Mouse (Mus musculus) embryonic facial prominence, embryonic 12.5 days (tissue): ENCODE results near the gene Rapgef4. TPM values are rescaled to one million over a fixed set of nuclear protein-coding genes. Genes with fewer than 3 reads are reported as not detected.

ENCODE experiments used
- ATAC-seq: fragments of 200-750 bp; cut with Nextera tagmentation; 2 replicates; pipeline ENCODE4 v1.8.0; 2017; ENCODE audit not compliant: insufficient number of reproducible peaks, insufficient read depth, low FRiP score, low TSS enrichment
- H3K27ac ChIP-seq: fragments of 300-500 bp; sonication (generic); 2 replicates; pipeline ENCODE4 v1.5.1; 2016; ENCODE audit warnings: mild to moderate bottlenecking
- H3K27me3 ChIP-seq: fragments of 300-500 bp; sonication (generic); 2 replicates; pipeline ENCODE4 v1.6.1; 2016; ENCODE audit warnings: mild to moderate bottlenecking, moderate library complexity
- H3K36me3 ChIP-seq: fragments of 300-500 bp; sonication (generic); 2 replicates; pipeline ENCODE4 v1.6.1; 2016; ENCODE audit warnings: mild to moderate bottlenecking
- H3K4me1 ChIP-seq: fragments of 300-500 bp; sonication (generic); 2 replicates; pipeline ENCODE4 v1.6.1; 2016
- H3K4me2 ChIP-seq: fragments of 300-500 bp; sonication (generic); replicated peaks from 2 replicates; pipeline ENCODE4 v1.6.1; 2016; ENCODE audit warnings: mild to moderate bottlenecking, moderate library complexity
- H3K4me3 ChIP-seq: fragments of 300-500 bp; sonication (generic); 2 replicates; pipeline ENCODE4 v1.5.1; 2016; ENCODE audit warnings: mild to moderate bottlenecking
- H3K9ac ChIP-seq: fragments of 300-500 bp; sonication (generic); 2 replicates; pipeline ENCODE4 v1.6.1; 2016; ENCODE audit warnings: mild to moderate bottlenecking, moderate library complexity
- H3K9me3 ChIP-seq: fragments of 300-500 bp; sonication (generic); 2 replicates; pipeline ENCODE4 v1.6.1; 2016; ENCODE audit warnings: mild to moderate bottlenecking, moderate library complexity
- WGBS: fragments of 180-500 bp; shearing (Covaris S2); methylation state at CpG from one replicate; pipeline ENCODE4 v1.1.7; 2016; 5-methylcytosine and 5-hydroxymethylcytosine counted together
- polyA plus RNA-seq: library from polyadenylated mRNA; unstranded; fragments of >200 nt; fragmentation: Nextera tagmentation; extraction: Ambion mirVana; gene quantifications from 2 replicates; pipeline ENCODE4 v1.2.1, GENCODE M21; 2016

Gene Rapgef4
- polyA plus RNA-seq, 1 experiment from 2014 or later, result 3.1 TPM

DNA sequence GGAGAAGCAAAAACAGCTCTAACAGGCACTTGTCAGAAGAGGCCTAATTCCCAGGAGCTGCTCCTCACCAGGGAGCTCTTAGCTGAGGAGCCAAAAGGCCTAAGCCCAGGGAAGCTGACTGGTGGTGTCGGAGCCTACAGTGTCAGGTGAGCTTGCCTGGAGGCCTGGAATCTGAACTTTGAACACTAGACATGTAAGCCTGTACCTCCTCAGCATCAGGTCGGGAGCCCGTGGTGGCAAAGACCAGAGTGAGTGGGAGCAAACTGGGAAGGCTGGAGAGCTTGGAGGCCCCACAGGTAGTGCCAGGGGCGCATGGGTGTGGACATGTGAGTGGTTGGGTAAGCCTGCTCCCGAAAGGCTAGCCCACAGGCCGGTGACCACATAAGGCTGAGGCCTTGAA is 266.8 kb downstream of the Rapgef4 start:
- 83% methylated on average over 6 of the region's 6 CpGs for WGBS
- ATAC-seq, result no peak
- Histone ChIP-seq H3K27me3 (no peaks in the 10 kb centered on the region), H3K4me2 (no peak overlapping the region), H3K9me3 (no peaks in the 10 kb centered on the region), H3K4me3 (no peak overlapping the region), H3K27ac (no peak overlapping the region), H3K9ac (no peak overlapping the region), H3K4me1 (no peaks in the 10 kb centered on the region), H3K36me3 (no peaks in the 10 kb centered on the region)

DNA sequence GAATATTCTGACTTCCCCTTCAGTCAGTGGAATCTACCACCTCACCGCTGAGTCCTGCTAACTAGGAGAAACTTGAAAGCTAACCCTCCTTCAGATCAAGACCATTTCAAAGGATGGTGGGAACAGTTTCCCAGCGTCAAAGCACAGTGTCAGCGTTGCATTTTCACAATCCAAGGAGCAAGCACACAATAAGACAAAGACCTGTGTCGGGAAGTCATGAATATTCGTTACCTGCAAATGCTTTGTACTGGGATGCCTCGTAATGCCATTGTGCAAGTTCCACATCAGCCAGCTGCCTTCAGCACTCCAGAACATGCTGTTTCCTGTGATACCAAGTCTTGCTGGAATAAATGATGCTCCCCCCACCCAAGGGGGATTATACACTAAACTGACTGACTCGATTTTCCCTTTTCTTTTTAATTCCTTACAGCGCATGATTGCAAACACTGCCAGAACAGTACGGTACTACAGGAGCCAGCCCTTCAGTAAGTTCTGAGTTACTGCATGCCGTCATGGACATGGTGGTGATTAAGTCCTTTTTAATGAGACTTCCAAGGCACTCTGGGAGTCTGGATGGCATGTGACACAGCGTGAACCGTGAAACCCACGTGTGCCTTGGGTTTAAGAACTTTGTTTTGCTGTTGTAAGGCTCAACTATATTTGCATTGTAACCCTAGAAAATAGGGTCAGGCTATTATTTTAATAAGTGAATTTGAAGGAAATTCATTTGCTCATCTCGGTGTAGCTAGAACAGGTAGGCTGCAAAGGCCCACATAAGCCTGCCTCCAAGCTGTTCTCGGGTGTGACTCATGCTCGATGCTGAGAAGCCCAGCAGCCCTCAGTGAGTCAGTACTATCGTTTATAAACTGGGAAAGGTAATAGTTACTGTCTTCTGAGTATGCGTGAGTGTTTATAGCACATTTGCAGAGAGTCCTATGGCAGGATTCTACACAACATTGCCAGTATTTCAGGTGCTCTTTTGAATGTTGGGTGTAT is 271.8 kb downstream of the Rapgef4 start:
- H3K4me2 ChIP-seq, result no peak overlapping the region
- H3K9me3 ChIP-seq, result no peaks in the 10 kb centered on the region
- 63% methylated on average over 18 of the region's 18 CpGs for WGBS
- H3K27me3 ChIP-seq, result no peaks in the 10 kb centered on the region
- no peak overlapping the region for H3K4me3 ChIP-seq
- no peak for ATAC-seq
- H3K4me1 ChIP-seq, result 0 out of 2 replicates have a peak, but pooled peaks cover 7% of the 10 kb centered on the region
- H3K36me3 ChIP-seq, result no peaks in the 10 kb centered on the region
- H3K9ac ChIP-seq, result no peak overlapping the region
- H3K27ac ChIP-seq, result no peak overlapping the region

DNA sequence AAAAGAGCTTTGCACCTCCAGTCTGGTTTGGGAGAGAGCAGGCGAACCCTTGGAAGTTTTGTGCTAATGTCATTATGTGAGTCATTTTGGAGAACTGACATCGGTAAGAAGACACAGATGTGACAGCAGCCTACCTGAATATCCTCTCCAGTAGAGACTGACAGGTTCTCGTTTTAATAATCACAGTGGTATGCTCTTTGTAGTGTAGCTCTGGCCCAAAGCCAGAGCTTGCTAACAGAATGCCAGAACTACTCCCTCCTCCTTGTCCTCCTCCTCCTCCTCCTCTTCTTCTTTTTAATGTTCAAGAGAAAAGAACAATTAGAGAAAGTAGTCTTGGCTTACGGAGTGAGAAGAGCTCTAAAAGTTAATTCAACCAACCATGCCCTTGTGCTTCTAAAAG is 272.8 kb downstream of the Rapgef4 start:
- H3K4me2 ChIP-seq, result no peak overlapping the region

DNA sequence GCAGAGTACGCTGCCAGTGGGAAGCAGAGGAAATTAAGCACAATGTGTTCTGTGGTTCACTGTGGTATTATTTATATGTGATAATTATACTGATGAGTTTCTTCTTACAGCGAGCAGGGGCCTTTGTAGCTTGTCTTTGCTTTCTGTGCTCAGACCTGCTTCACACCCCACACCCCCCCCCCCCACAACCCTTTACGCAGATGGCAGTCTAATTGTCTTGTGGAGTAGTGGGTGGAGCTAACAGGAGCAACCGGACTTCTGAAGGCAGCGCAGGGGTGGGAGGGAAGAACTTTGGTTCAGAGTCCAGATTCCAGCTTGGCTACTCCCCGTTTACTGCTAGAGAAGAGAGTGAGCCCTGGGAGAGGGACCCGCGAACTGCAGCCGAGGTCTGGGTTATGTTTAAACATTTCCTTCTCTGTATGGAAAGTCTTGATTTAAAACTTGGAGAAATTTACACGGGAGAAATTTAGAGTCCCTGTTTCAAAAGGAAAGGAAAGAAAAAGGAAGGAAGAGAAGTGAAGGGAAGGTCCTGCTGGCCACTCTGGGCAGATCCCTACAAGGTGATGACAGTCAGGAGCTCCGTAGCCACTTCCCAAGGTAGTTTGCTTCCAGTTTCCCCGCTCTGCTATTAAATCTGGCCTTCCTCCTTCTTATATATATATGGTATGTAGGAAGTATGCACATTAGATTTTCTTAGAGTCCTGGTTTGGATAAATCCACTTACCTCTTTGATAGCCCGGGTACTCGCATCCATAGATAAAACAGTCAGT is 274.0 kb downstream of the Rapgef4 start:
- peak overlapping the region; percentile 26; the same call in 1 of the 2 replicates for H3K27ac ChIP-seq
- peak overlapping the region; percentile 37 for H3K4me2 ChIP-seq
- no peaks in the 10 kb centered on the region for H3K36me3 ChIP-seq
- no peak overlapping the region for H3K4me3 ChIP-seq
- H3K4me1 ChIP-seq, result 0 out of 2 replicates have a peak, but pooled peaks cover 8% of the 10 kb centered on the region
- no peak overlapping the region for H3K9ac ChIP-seq
- 33% methylated on average over 14 of the region's 14 CpGs for WGBS
- ATAC-seq, result 0 out of 2 replicates have a peak, but pooled peaks have one; percentile 60
- no peaks in the 10 kb centered on the region for H3K27me3 ChIP-seq
- H3K9me3 ChIP-seq, result no peaks in the 10 kb centered on the region

More for the DNA sequence above, 272.8 kb downstream of the Rapgef4 start:
- Histone ChIP-seq H3K4me1 (0 out of 2 replicates have a peak, but pooled peaks cover 7% of the 10 kb centered on the region), H3K36me3 (no peaks in the 10 kb centered on the region), H3K27ac (no peak overlapping the region), H3K4me3 (no peak overlapping the region), H3K9me3 (no peaks in the 10 kb centered on the region), H3K27me3 (no peaks in the 10 kb centered on the region), H3K9ac (no peak overlapping the region)
- ATAC-seq, result no peak
- 59% methylated on average over 4 of the region's 4 CpGs for WGBS

DNA sequence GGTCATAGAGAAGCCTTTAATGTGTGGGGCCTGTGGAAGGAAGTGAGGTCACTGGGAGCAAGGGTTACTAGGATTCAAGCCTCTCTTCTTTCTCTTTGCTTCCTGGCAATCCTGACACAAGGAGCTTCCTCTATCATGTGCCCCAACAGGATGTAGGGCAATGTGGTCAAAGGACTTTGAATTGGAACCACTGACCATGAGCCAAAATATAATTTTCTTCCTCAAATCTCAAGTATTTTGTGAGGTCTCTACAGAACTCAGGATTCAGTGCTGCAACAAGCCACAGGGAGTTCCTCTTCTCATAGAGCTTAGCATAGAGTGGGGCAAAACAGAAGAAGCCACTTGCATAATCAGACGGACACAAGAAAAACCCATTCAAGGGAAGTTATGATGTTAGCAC is 279.7 kb downstream of the Rapgef4 start:
- WGBS, result 89% methylated on average over 1 of the region's 1 CpGs
- no peak overlapping the region for H3K4me2 ChIP-seq
- H3K9ac ChIP-seq, result no peak overlapping the region

DNA sequence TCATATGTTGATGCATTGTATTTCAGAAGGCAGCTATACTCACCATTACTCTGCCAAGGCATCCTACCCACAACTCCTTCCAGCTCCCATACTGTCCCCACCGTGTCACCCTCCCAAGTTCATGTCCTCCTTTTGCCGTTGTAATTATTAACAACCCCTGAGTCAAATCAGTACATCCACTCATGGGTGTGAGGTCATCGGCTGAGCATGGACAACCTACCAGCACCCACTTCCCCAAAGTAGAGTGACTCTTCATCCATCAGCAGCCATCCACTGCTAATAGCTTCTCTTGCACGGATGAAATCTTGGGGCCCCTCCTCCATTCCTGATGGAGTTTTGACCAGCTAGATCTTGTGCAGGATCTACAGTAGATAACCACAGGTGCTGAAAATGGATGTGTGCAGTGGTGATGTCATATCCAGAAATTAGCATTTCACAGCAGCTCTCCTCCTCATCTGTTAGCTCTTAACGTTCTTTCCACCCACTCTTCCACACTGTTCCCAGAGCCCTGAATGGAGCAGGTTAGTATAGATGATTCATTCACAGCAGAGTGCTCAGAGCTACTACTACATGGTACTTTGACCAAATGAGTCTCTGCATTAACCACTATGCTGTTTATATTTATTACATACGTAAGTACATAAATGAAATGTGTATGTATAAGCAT is 281.9 kb downstream of the Rapgef4 start:
- WGBS, result 89% methylated on average over 6 of the region's 6 CpGs
- Histone ChIP-seq H3K4me1 (0 out of 2 replicates have a peak, but pooled peaks cover 6% of the 10 kb centered on the region), H3K27ac (no peak overlapping the region), H3K4me3 (no peak overlapping the region), H3K9ac (no peak overlapping the region), H3K9me3 (no peaks in the 10 kb centered on the region), H3K27me3 (no peaks in the 10 kb centered on the region), H3K36me3 (no peaks in the 10 kb centered on the region), H3K4me2 (no peak overlapping the region)
- ATAC-seq, result no peak

More for the DNA sequence above, 279.7 kb downstream of the Rapgef4 start:
- Histone ChIP-seq H3K27me3 (no peaks in the 10 kb centered on the region), H3K9me3 (no peaks in the 10 kb centered on the region), H3K4me3 (no peak overlapping the region), H3K27ac (no peak overlapping the region), H3K36me3 (no peaks in the 10 kb centered on the region), H3K4me1 (0 out of 2 replicates have a peak, but pooled peaks cover 6% of the 10 kb centered on the region)
- no peak for ATAC-seq

DNA sequence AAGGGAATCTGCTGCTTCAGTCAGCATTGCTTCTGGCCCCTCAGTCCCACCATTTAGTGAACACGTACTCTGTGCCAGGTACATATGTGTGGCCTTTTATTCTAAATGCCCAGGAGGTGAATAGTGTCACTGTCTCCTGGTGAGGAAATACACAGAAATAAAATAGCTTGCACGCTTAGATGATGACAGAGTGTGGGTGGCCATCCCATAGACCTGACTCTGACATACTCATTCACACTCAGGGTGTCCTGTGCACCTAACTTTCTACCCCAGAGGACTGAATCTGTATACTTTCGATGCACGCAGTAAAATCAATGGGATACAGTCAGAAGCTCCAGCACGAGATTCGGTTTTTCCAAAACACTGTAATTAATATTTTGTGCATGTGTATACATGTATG is 286.4 kb downstream of the Rapgef4 start:
- Histone ChIP-seq H3K4me3 (no peak overlapping the region), H3K4me2 (no peak overlapping the region), H3K27ac (no peak overlapping the region), H3K36me3 (no peaks in the 10 kb centered on the region), H3K27me3 (no peaks in the 10 kb centered on the region), H3K9me3 (no peaks in the 10 kb centered on the region), H3K4me1 (no peaks in the 10 kb centered on the region), H3K9ac (no peak overlapping the region)
- no peak for ATAC-seq
- WGBS, result 86% methylated on average over 6 of the region's 6 CpGs

DNA sequence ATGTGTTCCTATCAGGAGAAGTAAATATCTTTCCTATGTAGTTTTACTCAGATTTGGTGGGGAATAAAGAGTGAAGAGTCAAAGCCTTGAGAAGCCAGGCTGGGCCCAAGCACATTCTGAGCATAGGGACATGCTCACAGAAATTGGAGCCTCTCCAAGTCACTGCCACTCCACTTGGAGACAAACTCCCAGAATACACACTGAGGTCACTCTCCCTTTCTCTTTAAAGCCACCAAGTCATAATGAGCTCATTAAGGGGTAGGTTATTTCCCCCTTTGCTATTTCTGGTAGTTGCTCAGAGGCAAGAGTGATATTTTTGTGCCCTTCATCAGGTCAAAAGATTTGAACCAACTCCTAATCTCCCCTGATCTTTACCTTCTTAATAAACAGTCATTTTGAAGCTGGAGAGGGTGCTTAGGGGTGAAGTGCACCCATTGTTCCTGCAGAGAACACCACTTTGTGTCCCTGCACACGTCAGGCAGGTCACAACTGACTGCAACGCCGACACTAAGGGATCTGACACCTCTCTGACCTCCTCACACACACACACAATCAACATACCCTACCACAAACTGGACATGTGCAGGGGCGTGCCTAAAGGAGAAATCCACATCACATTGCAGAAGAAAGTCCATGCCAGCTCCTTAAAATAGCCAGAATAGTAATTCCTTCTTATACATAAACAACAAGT is 288.8 kb downstream of the Rapgef4 start:
- 75% methylated on average over 4 of the region's 4 CpGs for WGBS
- Histone ChIP-seq H3K27ac (no peak overlapping the region), H3K9ac (no peak overlapping the region), H3K4me2 (no peak overlapping the region), H3K27me3 (no peaks in the 10 kb centered on the region), H3K4me3 (no peak overlapping the region), H3K4me1 (no peaks in the 10 kb centered on the region), H3K9me3 (no peaks in the 10 kb centered on the region), H3K36me3 (no peaks in the 10 kb centered on the region)
- no peak for ATAC-seq

DNA sequence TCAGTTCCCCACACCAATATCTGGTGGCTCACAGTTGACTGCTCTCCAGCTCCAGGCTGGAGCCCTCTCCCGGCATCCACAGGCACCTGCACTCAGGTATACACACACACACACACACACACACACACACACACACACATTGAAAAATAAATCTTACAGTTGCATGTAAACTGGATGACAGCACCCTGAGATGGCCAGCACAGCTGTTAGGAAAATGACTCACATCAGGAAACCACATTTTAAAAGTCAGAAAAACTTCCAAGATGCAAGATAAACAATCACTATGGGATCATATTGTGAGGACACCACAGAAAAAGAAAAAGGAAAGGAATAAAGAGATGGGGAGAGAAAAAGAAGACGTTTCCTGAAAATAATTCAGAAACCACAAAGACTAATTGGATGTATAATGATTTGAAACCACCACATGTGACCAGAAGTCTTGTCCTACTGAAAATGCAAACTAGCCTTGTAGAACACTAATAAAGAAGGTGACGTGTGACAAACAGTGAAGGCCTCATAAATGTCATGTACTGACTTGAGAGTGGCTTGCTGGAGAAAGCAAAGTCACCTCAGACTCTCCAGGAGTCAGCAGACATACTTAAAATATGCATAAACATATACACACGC is 297.3 kb downstream of the Rapgef4 start:
- H3K27ac ChIP-seq, result no peak overlapping the region
- no peak overlapping the region for H3K4me3 ChIP-seq
- ATAC-seq, result no peak
- no peaks in the 10 kb centered on the region for H3K9me3 ChIP-seq
- H3K4me1 ChIP-seq, result no peaks in the 10 kb centered on the region
- H3K9ac ChIP-seq, result no peak overlapping the region
- H3K27me3 ChIP-seq, result no peaks in the 10 kb centered on the region
- WGBS, result 74% methylated on average over 4 of the region's 4 CpGs
- no peaks in the 10 kb centered on the region for H3K36me3 ChIP-seq
- H3K4me2 ChIP-seq, result no peak overlapping the region

DNA sequence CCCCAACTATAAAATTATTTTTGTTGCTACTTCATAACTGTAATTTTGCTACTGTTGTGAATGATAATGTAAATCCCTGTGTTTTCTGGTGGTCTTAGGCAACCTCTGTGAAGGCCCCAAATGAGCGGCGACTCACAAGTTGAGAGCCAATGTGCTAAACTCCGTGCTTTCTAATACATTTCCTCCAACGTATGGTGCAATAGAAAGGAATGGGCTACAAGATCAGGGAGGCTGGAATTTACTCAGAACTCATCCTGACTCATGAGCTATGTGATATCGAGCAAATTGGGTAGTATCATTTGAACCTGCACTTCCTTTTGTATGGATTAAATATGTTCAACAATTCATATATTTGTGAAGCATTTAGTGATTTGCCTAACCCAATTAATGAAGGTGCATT is 299.5 kb downstream of the Rapgef4 start:
- WGBS, result 93% methylated on average over 5 of the region's 5 CpGs
- H3K4me3 ChIP-seq, result no peak overlapping the region
- H3K4me2 ChIP-seq, result no peak overlapping the region
- no peaks in the 10 kb centered on the region for H3K36me3 ChIP-seq
- no peak for ATAC-seq
- H3K9me3 ChIP-seq, result no peaks in the 10 kb centered on the region
- H3K27me3 ChIP-seq, result no peaks in the 10 kb centered on the region
- H3K4me1 ChIP-seq, result no peaks in the 10 kb centered on the region
- H3K9ac ChIP-seq, result no peak overlapping the region
- no peak overlapping the region for H3K27ac ChIP-seq
